Mouse (Mus musculus) ES-E14 (cell line): ENCODE measurements around the gene Nf2. TPM values are rescaled to one million over a fixed set of nuclear protein-coding genes. Genes with fewer than 3 reads are reported as not detected.

Source experiments
- DNase-seq: peaks from one replicate; pipeline ENCODE4 v3.0.0-alpha.2; 2013; ENCODE audit warnings: low read depth, low spot score
- H3K27ac ChIP-seq: 2 replicates; pipeline ENCODE4 v1.5.1; 2012; ENCODE audit warnings: low read depth, mild to moderate bottlenecking, low read length, moderate library complexity, mixed read lengths; ENCODE audit not compliant: poor library complexity, insufficient read depth, severe bottlenecking
- H3K36me3 ChIP-seq: 2 replicates; pipeline ENCODE4 v1.6.1; 2012; ENCODE audit warnings: mild to moderate bottlenecking, low read length, moderate library complexity, mixed read lengths; ENCODE audit not compliant: control insufficient read depth, poor library complexity, insufficient read depth, severe bottlenecking
- H3K4me1 ChIP-seq, 2 experiments: fragments of 150-350 bp in 1 of 2; sonication (generic) in 1 of 2; 2 replicates each; pipeline ENCODE4 v1.6.1; 2012; ENCODE audit warnings: low read length in 2 of 2, mild to moderate bottlenecking in 1 of 2, mixed read lengths in 1 of 2; ENCODE audit not compliant: control insufficient read depth in 2 of 2, insufficient read depth in 2 of 2, poor library complexity in 1 of 2
- H3K4me3 ChIP-seq, 2 experiments: fragments of 150-350 bp in 1 of 2; sonication (generic) in 1 of 2; 2 replicates each; pipeline ENCODE4 v1.5.1; 2012; ENCODE audit warnings: low read length in 2 of 2, low read depth in 1 of 2, mild to moderate bottlenecking in 1 of 2, mixed read lengths in 1 of 2; ENCODE audit not compliant: insufficient read depth in 1 of 2, poor library complexity in 1 of 2, severe bottlenecking in 1 of 2
- H3K9ac ChIP-seq: 2 replicates; pipeline ENCODE4 v1.6.1; 2012; ENCODE audit warnings: low read depth, mild to moderate bottlenecking, low read length, mixed read lengths; ENCODE audit not compliant: poor library complexity, insufficient read depth, severe bottlenecking
- H3K9me3 ChIP-seq: fragments of 150-350 bp; sonication (generic); 2 replicates; pipeline ENCODE4 v1.6.1; 2012; ENCODE audit warnings: low read depth, mild to moderate bottlenecking, low read length; ENCODE audit not compliant: control insufficient read depth, insufficient read depth
- CHD2 ChIP-seq: IDR thresholded peaks from 2 replicates; pipeline ENCODE4 v1.6.1; 2014; ENCODE audit warnings: mild to moderate bottlenecking, low read depth, low read length, inconsistent platforms
- HCFC1 ChIP-seq: IDR thresholded peaks from 2 replicates; pipeline ENCODE4 v1.6.1; 2012; ENCODE audit warnings: low read length, inconsistent platforms, borderline replicate concordance; ENCODE audit not compliant: insufficient read depth
- MAFK ChIP-seq: IDR thresholded peaks from 2 replicates; pipeline ENCODE4 v1.6.1; 2014; ENCODE audit warnings: mild to moderate bottlenecking, low read depth, low read length, inconsistent platforms; ENCODE audit not compliant: insufficient read depth
- ZC3H11A ChIP-seq: IDR thresholded peaks from 2 replicates; pipeline ENCODE4 v1.6.1; 2012; ENCODE audit warnings: low read depth, mild to moderate bottlenecking, inconsistent platforms, low read length, borderline replicate concordance
- ZNF384 ChIP-seq: IDR thresholded peaks from 2 replicates; pipeline ENCODE4 v1.6.1; 2012; ENCODE audit warnings: low read depth, low read length, inconsistent platforms
- in situ Hi-C, 2 experiments: fragments of 600-800 bp; cut with MboI; formaldehyde crosslinking; loops; one replicate each; pipeline ENCODE4 v1.15.1; 2025; ENCODE audit warnings: low sequenced_read_pairs in 2 of 2, inconsistent platforms in 1 of 2; ENCODE audit not compliant: unreplicated experiment in 2 of 2
- total RNA-seq: library from RNA; depleted of rRNA; stranded (reverse); fragments of 300-350 nt; gene quantifications from 2 replicates; pipeline ENCODE4 v1.2.3, GENCODE M21; 2012

Nf2 gene
- total RNA-seq, 1 experiment = 53.8 TPM

GRCm38 (mm10) chr11:4882892-4883627, 33.7 kb upstream of the Nf2 start:
- peak overlapping the region; percentile 62; the same call in 1 of the 2 replicates for H3K27ac ChIP-seq
- H3K36me3 ChIP-seq = peaks cover 16% of the 10 kb centered on the region
- H3K9ac ChIP-seq = peak overlapping the region; percentile 35; the same call in 1 of the 2 replicates
- H3K9me3 ChIP-seq = no peaks in the 10 kb centered on the region
- TF ChIP-seq CHD2 (no peak), ZNF384 (no peak), HCFC1 (no peak), MAFK (no peak)
- DNase-seq = no peak
- H3K4me3 ChIP-seq = peak overlapping the region; percentile 3 to 32; a peak in 1 of 4 replicates
- in situ Hi-C loops = no loop called here
- peaks cover 7 to 23% of the 10 kb centered on the region in 2 experiments for H3K4me1 ChIP-seq

- DNase-seq = no peak
- H3K27ac ChIP-seq = no peak overlapping the region
- TF ChIP-seq MAFK = no peak
- TF ChIP-seq ZC3H11A = no peak
- H3K4me1 ChIP-seq = peaks cover 7 to 23% of the 10 kb centered on the region in 2 experiments
- peaks cover 19% of the 10 kb centered on the region; the same call in 1 of the 2 replicates for H3K36me3 ChIP-seq
- H3K9me3 ChIP-seq = no peaks in the 10 kb centered on the region
- H3K4me3 ChIP-seq = no peak overlapping the region
- in situ Hi-C loops = no loop called here
- no peak overlapping the region for H3K9ac ChIP-seq
Measured at GRCm38 (mm10) chr11:4881087-4881486, 31.8 kb upstream of the Nf2 start.

- Histone ChIP-seq H3K27ac (peak overlapping the region; percentile 51; the same call in 1 of the 2 replicates), H3K9ac (peak overlapping the region; percentile 72), H3K4me3 (peak overlapping the region; percentile 88 to 92), H3K9me3 (no peaks in the 10 kb centered on the region), H3K4me1 (peaks cover 6% of the 10 kb centered on the region in 2 experiments; a peak in 3 of 4 replicates), H3K36me3 (peaks cover 10% of the 10 kb centered on the region; the same call in 1 of the 2 replicates)
- DNase-seq = no peak
- in situ Hi-C loops = no loop called here
- no peak for TF ChIP-seq CHD2
- no peak for TF ChIP-seq ZNF384
- no peak for TF ChIP-seq ZC3H11A
- no peak for TF ChIP-seq MAFK
- TF ChIP-seq HCFC1 = no peak
Measured at GRCm38 (mm10) chr11:4874551-4874950, 25.2 kb upstream of the Nf2 start.

- peaks cover 10% of the 10 kb centered on the region; the same call in 1 of the 2 replicates for H3K36me3 ChIP-seq
- in situ Hi-C loops = no loop called here
- H3K4me1 ChIP-seq = peaks cover 2 to 3% of the 10 kb centered on the region in 2 experiments; a peak in 3 of 4 replicates
- TF ChIP-seq ZNF384 = no peak
- peak within 1 kb of the TSS; percentile 51; the same call in 1 of the 2 replicates for H3K27ac ChIP-seq
- peak within 1 kb of the TSS; percentile 88 to 92 for H3K4me3 ChIP-seq
- peak; percentile 89 for DNase-seq
- no peaks in the 10 kb centered on the region for H3K9me3 ChIP-seq
- H3K9ac ChIP-seq = peak within 1 kb of the TSS; percentile 72
Measured at GRCm38 (mm10) chr11:4873755-4874475, 24.6 kb upstream of the Nf2 start, which contains the start of gene Nipsnap1. Gene Nipsnap1 (plus strand): TSS chr11:4873951.
